Mouse (Mus musculus) kidney, adult 2 months (tissue): ENCODE measurements around the gene Prpf31.

Source experiments
- CTCF ChIP-seq: fragments of 200-500 bp; conservative IDR thresholded peaks from 2 replicates; pipeline ENCODE4 v1.5.1; 2011; ENCODE audit warnings: low read depth, mild to moderate bottlenecking, control low read depth, low read length, moderate library complexity, mixed read lengths; ENCODE audit not compliant: insufficient read depth, insufficient read length
- POLR2A ChIP-seq: fragments of 200-500 bp; IDR thresholded peaks from one replicate; pipeline ENCODE4 v1.6.1; 2011; ENCODE audit warnings: low read depth, low read length, control low read depth

DNA sequence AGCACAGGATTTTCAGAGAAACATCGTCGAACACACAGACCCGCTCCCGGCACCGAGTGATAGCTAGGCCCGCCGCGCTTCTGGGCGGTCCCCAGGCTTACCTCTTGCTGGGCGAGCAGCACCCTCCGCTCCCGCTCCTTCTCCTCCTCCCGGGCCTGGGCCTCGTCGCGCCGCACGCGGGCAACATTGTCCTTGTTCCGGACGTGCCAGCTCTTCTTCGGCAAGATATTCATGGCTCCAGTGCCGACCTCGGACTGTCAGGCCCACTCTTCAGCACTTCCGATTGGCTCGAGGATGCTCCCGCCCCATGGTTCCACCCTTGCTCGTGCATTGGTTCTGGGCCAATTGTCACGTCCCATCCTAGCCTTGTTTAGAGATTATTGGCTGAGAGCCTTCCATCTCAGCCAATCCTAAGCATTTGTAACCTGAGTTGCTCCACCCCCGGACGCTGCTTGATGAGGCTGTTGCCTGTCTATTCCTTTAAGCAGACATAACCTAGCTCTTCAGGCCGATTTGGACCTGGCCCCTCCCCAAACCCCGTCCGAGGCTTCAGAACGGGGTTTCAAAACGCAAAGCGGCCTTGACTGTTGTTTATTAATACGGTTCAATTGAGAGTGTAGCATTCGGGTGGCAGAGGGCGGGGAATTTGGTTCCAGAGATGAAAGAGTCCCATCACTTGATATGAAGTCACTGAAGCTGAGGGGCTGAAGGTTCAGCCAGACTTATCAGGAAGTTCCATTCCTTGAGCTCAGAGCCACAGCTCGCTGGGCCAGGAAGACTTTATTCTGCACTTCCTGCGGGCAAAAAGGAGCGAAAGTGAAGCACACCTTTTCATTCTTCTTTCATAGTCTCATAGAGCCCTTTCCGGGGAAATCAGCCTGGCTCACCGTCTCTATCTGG is 35.7 kb downstream of the Prpf31 start, which contains the start of gene Leng1:
- peak; percentile 96 for TF ChIP-seq POLR2A
- no peak for TF ChIP-seq CTCF
